Mouse (Mus musculus) MEL (cell line): Measurements from ENCODE around the gene Mt1. TPM values are rescaled to one million over a fixed set of nuclear protein-coding genes. Genes with fewer than 3 reads are reported as not detected.

ENCODE experiments used
- DNase-seq: peaks from one replicate; pipeline ENCODE4 v3.0.0; 2011; ENCODE audit warnings: low read depth, low spot score
- H3K27ac ChIP-seq: 2 replicates; pipeline ENCODE4 v1.5.1; 2012; ENCODE audit warnings: low read depth, mild to moderate bottlenecking, control low read depth, low read length, moderate library complexity; ENCODE audit not compliant: control insufficient read depth
- H3K27me3 ChIP-seq, 2 experiments: fragments of 150-350 bp in 1 of 2; sonication (generic) in 1 of 2; 2 replicates each; pipeline ENCODE4 v1.6.1; 2012; ENCODE audit warnings: low read length in 2 of 2, mild to moderate bottlenecking in 2 of 2, improper control_type of control experiment in 1 of 2, moderate library complexity in 1 of 2; ENCODE audit not compliant: insufficient read depth in 2 of 2, control insufficient read depth in 1 of 2
- H3K36me3 ChIP-seq, 2 experiments: 2 replicates each; pipeline ENCODE4 v1.6.1; 2012 to 2014; ENCODE audit warnings: low read length in 2 of 2, improper control_type of control experiment in 1 of 2, inconsistent platforms in 1 of 2, mild to moderate bottlenecking in 1 of 2; ENCODE audit not compliant: insufficient read depth in 2 of 2, control insufficient read depth in 1 of 2
- H3K4me1 ChIP-seq, 2 experiments: fragments of 150-350 bp in 1 of 2; sonication (generic) in 1 of 2; 2 replicates each; pipeline ENCODE4 v1.6.1; 2012; ENCODE audit warnings: low read length in 2 of 2, improper control_type of control experiment in 1 of 2, mild to moderate bottlenecking in 1 of 2; ENCODE audit not compliant: insufficient read depth in 2 of 2, control insufficient read depth in 1 of 2
- H3K4me3 ChIP-seq, 2 experiments: fragments of 150-350 bp in 1 of 2; sonication (generic) in 1 of 2; 2 replicates each; pipeline ENCODE4 v1.5.1; 2012; ENCODE audit warnings: low read depth in 2 of 2, low read length in 2 of 2, mild to moderate bottlenecking in 2 of 2, moderate library complexity in 2 of 2, control low read depth in 1 of 2, improper control_type of control experiment in 1 of 2; ENCODE audit not compliant: control insufficient read depth in 1 of 2, insufficient read depth in 1 of 2
- H3K79me2 ChIP-seq: 2 replicates; pipeline ENCODE4 v1.6.1; 2012; ENCODE audit warnings: mild to moderate bottlenecking, low read length, moderate library complexity; ENCODE audit not compliant: control insufficient read depth, poor library complexity, insufficient read depth
- H3K9ac ChIP-seq: 2 replicates; pipeline ENCODE4 v1.6.1; 2012; ENCODE audit warnings: low read depth, mild to moderate bottlenecking, control low read depth, low read length, moderate library complexity; ENCODE audit not compliant: control insufficient read depth, poor library complexity, severe bottlenecking
- H3K9me3 ChIP-seq: fragments of 150-350 bp; sonication (generic); replicated peaks from 2 replicates; pipeline ENCODE4 v1.6.1; 2012; ENCODE audit warnings: mild to moderate bottlenecking, low read length, improper control_type of control experiment, moderate library complexity; ENCODE audit not compliant: insufficient read depth
- BHLHE40 ChIP-seq: IDR thresholded peaks from 2 replicates; pipeline ENCODE4 v1.6.1; 2012; ENCODE audit warnings: low read depth, mild to moderate bottlenecking, inconsistent platforms, low read length, improper control_type of control experiment, borderline replicate concordance
- CHD2 ChIP-seq: IDR thresholded peaks from 2 replicates; pipeline ENCODE4 v1.6.1; 2011; ENCODE audit warnings: low read length, improper control_type of control experiment
- E2F4 ChIP-seq: IDR thresholded peaks from 2 replicates; pipeline ENCODE4 v1.6.1; 2011; ENCODE audit warnings: low read depth, low read length, improper control_type of control experiment, borderline replicate concordance
- GABPA ChIP-seq: IDR thresholded peaks from 2 replicates; pipeline ENCODE4 v1.6.1; 2012; ENCODE audit warnings: low read depth, mild to moderate bottlenecking, inconsistent platforms, low read length, improper control_type of control experiment, moderate library complexity
- GATA1 ChIP-seq: IDR thresholded peaks from 2 replicates; pipeline ENCODE4 v1.6.1; 2011; ENCODE audit warnings: low read depth, low read length, improper control_type of control experiment
- HCFC1 ChIP-seq: IDR thresholded peaks from 2 replicates; pipeline ENCODE4 v1.6.1; 2012; ENCODE audit warnings: low read depth, mild to moderate bottlenecking, inconsistent platforms, low read length, improper control_type of control experiment, moderate library complexity
- JUND ChIP-seq: IDR thresholded peaks from 2 replicates; pipeline ENCODE4 v1.6.1; 2011; ENCODE audit warnings: low read depth, mild to moderate bottlenecking, improper control_type of control experiment, low read length
- KAT2A ChIP-seq: conservative IDR thresholded peaks from 2 replicates; pipeline ENCODE4 v1.6.1; 2012; ENCODE audit warnings: low read depth, low read length, improper control_type of control experiment, inconsistent platforms
- MAFK ChIP-seq: IDR thresholded peaks from 2 replicates; pipeline ENCODE4 v1.6.1; 2011; ENCODE audit warnings: low read depth, mild to moderate bottlenecking, low read length, improper control_type of control experiment, borderline replicate concordance
- MAZ ChIP-seq: IDR thresholded peaks from 2 replicates; pipeline ENCODE4 v1.6.1; 2012; ENCODE audit warnings: low read depth, mild to moderate bottlenecking, inconsistent platforms, low read length, improper control_type of control experiment
- MYC ChIP-seq: IDR thresholded peaks from 2 replicates; pipeline ENCODE4 v1.6.1; 2011; ENCODE audit warnings: low read depth, mild to moderate bottlenecking, low read length, improper control_type of control experiment, moderate library complexity
- NELFE ChIP-seq: IDR thresholded peaks from 2 replicates; pipeline ENCODE4 v1.6.1; 2011; ENCODE audit warnings: low read depth, low read length, improper control_type of control experiment
- NRF1 ChIP-seq: IDR thresholded peaks from 2 replicates; pipeline ENCODE4 v1.6.1; 2014; ENCODE audit warnings: low read depth, mild to moderate bottlenecking, inconsistent platforms, low read length, improper control_type of control experiment, moderate library complexity; ENCODE audit not compliant: poor library complexity, insufficient read depth, severe bottlenecking
- POLR2AphosphoS2 ChIP-seq: IDR thresholded peaks from 2 replicates; pipeline ENCODE4 v1.6.1; 2011; ENCODE audit warnings: low read length, improper control_type of control experiment
- SIN3A ChIP-seq: IDR thresholded peaks from 2 replicates; pipeline ENCODE4 v1.6.1; 2012; ENCODE audit warnings: low read length, improper control_type of control experiment, inconsistent platforms
- TAL1 ChIP-seq: IDR thresholded peaks from 2 replicates; pipeline ENCODE4 v1.6.1; 2012; ENCODE audit warnings: mild to moderate bottlenecking, inconsistent platforms, low read length, moderate library complexity, mixed read lengths
- TBP ChIP-seq: IDR thresholded peaks from 2 replicates; pipeline ENCODE4 v1.8.0; 2011; ENCODE audit warnings: low read depth, low read length, improper control_type of control experiment
- TCF12 ChIP-seq: IDR thresholded peaks from 2 replicates; pipeline ENCODE4 v1.6.1; 2014; ENCODE audit warnings: low read depth, mild to moderate bottlenecking, inconsistent platforms, low read length, improper control_type of control experiment, moderate library complexity
- UBTF ChIP-seq: IDR thresholded peaks from 2 replicates; pipeline ENCODE4 v1.6.1; 2012; ENCODE audit warnings: low read depth, mild to moderate bottlenecking, inconsistent platforms, low read length, improper control_type of control experiment, moderate library complexity, borderline replicate concordance; ENCODE audit not compliant: insufficient read depth
- ZC3H11A ChIP-seq: IDR thresholded peaks from 2 replicates; pipeline ENCODE4 v1.6.1; 2012; ENCODE audit warnings: low read depth, mild to moderate bottlenecking, inconsistent platforms, low read length, improper control_type of control experiment
- ZMIZ1 ChIP-seq: IDR thresholded peaks from 2 replicates; pipeline ENCODE4 v1.6.1; 2012; ENCODE audit warnings: low read depth, mild to moderate bottlenecking, inconsistent platforms, low read length, improper control_type of control experiment, moderate library complexity
- ZNF384 ChIP-seq: IDR thresholded peaks from 2 replicates; pipeline ENCODE4 v1.6.1; 2012; ENCODE audit warnings: low read depth, mild to moderate bottlenecking, inconsistent platforms, low read length, improper control_type of control experiment
- polyA plus RNA-seq, 2 experiments: library from polyadenylated mRNA; stranded (reverse) in 1 of 2; unstranded in 1 of 2; fragments of >175 nt in 1 of 2; fragments of >200 nt in 1 of 2; gene quantifications; 2 replicates each; pipeline versions ENCODE4 v1.2.1 to v1.2.4; 2012; ENCODE audit warnings: low replicate concordance in 2 of 2, low read depth in 1 of 2; ENCODE audit not compliant: insufficient read length in 2 of 2, insufficient read depth in 1 of 2, missing spikeins in 1 of 2
- total RNA-seq: library from RNA; depleted of rRNA; stranded (reverse); fragments of 300-350 nt; gene quantifications from 2 replicates; pipeline ENCODE4 v1.2.3, GENCODE M21; 2012

Mt1 gene
- total and polyA plus RNA-seq, 3 experiments, result 1,017 to 2,940 (median 1,189) TPM

DNA sequence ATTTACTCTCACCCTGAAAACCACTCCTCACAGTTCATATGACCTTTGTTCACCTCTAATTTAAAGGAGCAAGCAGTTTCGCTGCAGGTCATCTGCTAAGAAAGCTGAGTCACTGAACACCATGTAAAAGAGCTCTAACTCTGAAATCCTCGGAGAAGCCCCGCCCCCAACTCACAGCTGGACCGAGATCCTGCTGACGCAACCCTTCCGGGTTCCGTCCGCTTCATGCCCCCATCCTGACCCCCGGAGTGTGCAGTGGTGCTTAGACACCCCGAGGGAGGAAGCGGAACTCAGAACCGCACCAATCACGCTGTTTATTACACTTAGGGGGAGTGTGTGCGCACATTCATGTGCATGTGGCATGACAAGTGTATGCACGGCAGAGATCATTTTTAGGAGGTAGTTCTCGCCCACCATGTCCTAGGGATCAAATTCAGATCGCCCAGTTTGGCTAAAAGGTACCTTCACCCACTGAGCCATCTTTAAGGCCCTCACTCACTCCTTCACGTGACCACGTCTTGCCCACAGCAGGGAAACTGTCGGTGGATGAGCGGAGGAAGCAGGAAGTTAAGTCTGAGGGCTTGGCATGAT, 12.3 kb downstream of the Mt1 start (continued):
- TF ChIP-seq CHD2 (no peak), ZMIZ1 (peak; percentile 66; the same call in 1 of the 2 replicates), ZC3H11A (0 out of 2 replicates have a peak, but pooled peaks have one; percentile 5), TAL1 (no peak), MYC (peak; percentile 96), MAZ (peak; percentile 91), MAFK (peak; percentile 75; the same call in 1 of the 2 replicates), BHLHE40 (peak; percentile 86), NRF1 (no peak), UBTF (no peak), TBP (peak; percentile 81), GABPA (peak; percentile 68; the same call in 1 of the 2 replicates)

- TF ChIP-seq TBP (no peak), SIN3A (no peak), TAL1 (no peak), TCF12 (no peak), MYC (no peak), BHLHE40 (no peak), ZNF384 (no peak), E2F4 (no peak), MAZ (no peak), HCFC1 (no peak), CHD2 (no peak), POLR2AphosphoS2 (no peak), GATA1 (no peak), NELFE (no peak), KAT2A (no peak), JUND (no peak), UBTF (no peak), MAFK (no peak)
- TF ChIP-seq, all 39 proteins: peak for 0
These were observed 14.0 kb downstream of the Mt1 start for GRCm38 (mm10) chr8:94192926-94193325.

More at GRCm38 (mm10) chr8:94192926-94193325, 14.0 kb downstream of the Mt1 start:
- Histone ChIP-seq H3K27me3 (no peaks in the 10 kb centered on the region), H3K27ac (no peak overlapping the region), H3K9ac (no peak overlapping the region), H3K4me3 (no peak overlapping the region), H3K9me3 (no peaks in the 10 kb centered on the region), H3K79me2 (no peaks in the 10 kb centered on the region), H3K36me3 (peaks cover 0 to 22% of the 10 kb centered on the region in 2 experiments; a peak in 2 of 4 replicates), H3K4me1 (peaks cover 11 to 23% of the 10 kb centered on the region in 2 experiments)
- no peak for DNase-seq
